Mouse (Mus musculus): ENCODE measurements around the gene 4930563M21Rik. TPM values are rescaled to one million over a fixed set of nuclear protein-coding genes. Genes with fewer than 3 reads are reported as not detected.

The 4930563M21Rik gene
- not detected in 2 replicates for polyA plus RNA-seq (2012; rRNA removed)

GRCm38 (mm10) chr9:56010450-56010849 is at the start of gene 4930563M21Rik:
4930563M21Rik (minus strand) TSS chr9:56010550.

GRCm38 (mm10) chr9:56041372-56042180 is 31.2 kb upstream of the 4930563M21Rik start, which contains the start of gene Rcn2:
Rcn2 (plus strand) TSS chr9:56041845.

GRCm38 (mm10) chr9:55937664-55938617 is 72.4 kb downstream of the 4930563M21Rik start, which contains the start of gene Scaper:
Scaper (minus strand) TSS chr9:55938119.

Other genes starting within 250 kb of the 4930563M21Rik start
- 0.99 and 1.1 TPM in 2 replicates for gene Scaper, start 72.4 kb downstream of the 4930563M21Rik start, polyA plus RNA-seq (2012; rRNA removed)
- 12.8 and 13.0 TPM in 2 replicates for gene Rcn2, start 31.3 kb upstream of the 4930563M21Rik start, polyA plus RNA-seq (2012; rRNA removed)
- gene Pstpip1, start 79.4 kb upstream of the 4930563M21Rik start, polyA plus RNA-seq (2012; rRNA removed) = 8.7 and 12.3 TPM in 2 replicates
- gene Tspan3, start 154.9 kb upstream of the 4930563M21Rik start, polyA plus RNA-seq (2012; rRNA removed) = 13.9 and 14.2 TPM in 2 replicates